Mouse (Mus musculus): ENCODE results near the gene Xrcc3. TPM values are rescaled to one million over a fixed set of nuclear protein-coding genes. Genes with fewer than 3 reads are reported as not detected.

Xrcc3 gene
- polyA plus RNA-seq, 1 experiment, result 9.3 TPM

GRCm38 (mm10) chr12:111794102-111794501 lies 19.6 kb downstream of the Xrcc3 start:
- Histone ChIP-seq H3K4me3 (ENCODE audit: low read depth, low read length) (no peak overlapping the region), H3K36me3 (ENCODE audit: control insufficient read depth, insufficient read depth, low read length) (peaks cover 60% of the 10 kb centered on the region), H3K4me1 (ENCODE audit: control insufficient read depth, insufficient read depth, insufficient read length, low read length) (peaks cover 11% of the 10 kb centered on the region), H3K27me3 (ENCODE audit: control insufficient read depth, insufficient read depth, low read length) (no peaks in the 10 kb centered on the region), H3K27ac (ENCODE audit: insufficient read depth, low read depth, low read length) (0 out of 2 replicates have a peak overlapping the region, but pooled peaks have one; percentile 2)
- WGBS, result 33% methylated on average over 22 of the region's 22 CpGs
- TF ChIP-seq CTCF (IDR thresholded peaks at IDR 0.05; ENCODE audit: extremely low read depth, insufficient read length, insufficient replicate concordance, low read depth, low read length), result no peak
- TF ChIP-seq POLR2A (IDR thresholded peaks at IDR 0.05; ENCODE audit: low read depth, low read length), result no peak

GRCm38 (mm10) chr12:111791474-111792104 lies 22.1 kb downstream of the Xrcc3 start:
- Histone ChIP-seq H3K4me3 (ENCODE audit: low read depth, low read length) (no peak overlapping the region), H3K27ac (ENCODE audit: insufficient read depth, low read depth, low read length) (no peak overlapping the region), H3K4me1 (ENCODE audit: control insufficient read depth, insufficient read depth, insufficient read length, low read length) (peaks cover 11% of the 10 kb centered on the region), H3K36me3 (ENCODE audit: control insufficient read depth, insufficient read depth, low read length) (peaks cover 79% of the 10 kb centered on the region), H3K27me3 (ENCODE audit: control insufficient read depth, insufficient read depth, low read length) (no peaks in the 10 kb centered on the region)
- WGBS, result 93% methylated on average over 13 of the region's 13 CpGs
- TF ChIP-seq POLR2A (IDR thresholded peaks at IDR 0.05; ENCODE audit: low read depth, low read length) (no peak), CTCF (IDR thresholded peaks at IDR 0.05; ENCODE audit: extremely low read depth, insufficient read length, insufficient replicate concordance, low read depth, low read length) (no peak)

GRCm38 (mm10) chr12:111790631-111791030 lies 23.0 kb downstream of the Xrcc3 start:
- Histone ChIP-seq H3K27me3 (ENCODE audit: control insufficient read depth, insufficient read depth, low read length) (no peaks in the 10 kb centered on the region), H3K4me1 (ENCODE audit: control insufficient read depth, insufficient read depth, insufficient read length, low read length) (peaks cover 11% of the 10 kb centered on the region), H3K4me3 (ENCODE audit: low read depth, low read length) (no peak overlapping the region), H3K27ac (ENCODE audit: insufficient read depth, low read depth, low read length) (no peak overlapping the region), H3K36me3 (ENCODE audit: control insufficient read depth, insufficient read depth, low read length) (peaks cover 79% of the 10 kb centered on the region)
- no peak for TF ChIP-seq POLR2A (IDR thresholded peaks at IDR 0.05; ENCODE audit: low read depth, low read length)
- TF ChIP-seq CTCF (IDR thresholded peaks at IDR 0.05; ENCODE audit: extremely low read depth, insufficient read length, insufficient replicate concordance, low read depth, low read length), result no peak
- WGBS, result 84% methylated on average over 7 of the region's 7 CpGs

GRCm38 (mm10) chr12:111790090-111790489 lies 23.6 kb downstream of the Xrcc3 start:
- Histone ChIP-seq H3K36me3 (ENCODE audit: control insufficient read depth, insufficient read depth, low read length) (peaks cover 77% of the 10 kb centered on the region), H3K27ac (ENCODE audit: insufficient read depth, low read depth, low read length) (no peak overlapping the region), H3K4me3 (ENCODE audit: low read depth, low read length) (no peak overlapping the region), H3K4me1 (ENCODE audit: control insufficient read depth, insufficient read depth, insufficient read length, low read length) (peaks cover 13% of the 10 kb centered on the region), H3K27me3 (ENCODE audit: control insufficient read depth, insufficient read depth, low read length) (no peaks in the 10 kb centered on the region)
- WGBS, result 87% methylated on average over 5 of the region's 5 CpGs
- no peak for TF ChIP-seq POLR2A (IDR thresholded peaks at IDR 0.05; ENCODE audit: low read depth, low read length)
- no peak for TF ChIP-seq CTCF (IDR thresholded peaks at IDR 0.05; ENCODE audit: extremely low read depth, insufficient read length, insufficient replicate concordance, low read depth, low read length)

GRCm38 (mm10) chr12:111787015-111787414 lies 26.7 kb downstream of the Xrcc3 start:
- no peak for TF ChIP-seq CTCF (IDR thresholded peaks at IDR 0.05; ENCODE audit: extremely low read depth, insufficient read length, insufficient replicate concordance, low read depth, low read length)
- TF ChIP-seq POLR2A (IDR thresholded peaks at IDR 0.05; ENCODE audit: low read depth, low read length), result no peak
- 91% methylated on average over 6 of the region's 6 CpGs for WGBS

GRCm38 (mm10) chr12:111785174-111785573 lies 28.5 kb downstream of the Xrcc3 start:
- Histone ChIP-seq H3K4me1 (ENCODE audit: control insufficient read depth, insufficient read depth, insufficient read length, low read length) (peaks cover 2% of the 10 kb centered on the region; the same call in 1 of the 2 replicates), H3K27me3 (ENCODE audit: control insufficient read depth, insufficient read depth, low read length) (no peaks in the 10 kb centered on the region), H3K36me3 (ENCODE audit: control insufficient read depth, insufficient read depth, low read length) (peaks cover 79% of the 10 kb centered on the region), H3K27ac (ENCODE audit: insufficient read depth, low read depth, low read length) (no peak overlapping the region), H3K4me3 (ENCODE audit: low read depth, low read length) (no peak overlapping the region)
- TF ChIP-seq CTCF (IDR thresholded peaks at IDR 0.05; ENCODE audit: extremely low read depth, insufficient read length, insufficient replicate concordance, low read depth, low read length) (no peak), POLR2A (IDR thresholded peaks at IDR 0.05; ENCODE audit: low read depth, low read length) (no peak)
- WGBS, result 39% methylated on average over 15 of the region's 15 CpGs

More at GRCm38 (mm10) chr12:111787015-111787414, 26.7 kb downstream of the Xrcc3 start:
- Histone ChIP-seq H3K36me3 (ENCODE audit: control insufficient read depth, insufficient read depth, low read length) (peaks cover 76% of the 10 kb centered on the region), H3K4me3 (ENCODE audit: low read depth, low read length) (no peak overlapping the region), H3K4me1 (ENCODE audit: control insufficient read depth, insufficient read depth, insufficient read length, low read length) (peaks cover 2% of the 10 kb centered on the region; the same call in 1 of the 2 replicates), H3K27me3 (ENCODE audit: control insufficient read depth, insufficient read depth, low read length) (no peaks in the 10 kb centered on the region), H3K27ac (ENCODE audit: insufficient read depth, low read depth, low read length) (no peak overlapping the region)

- Histone ChIP-seq H3K27ac (ENCODE audit: insufficient read depth, low read depth, low read length) (no peak overlapping the region), H3K27me3 (ENCODE audit: control insufficient read depth, insufficient read depth, low read length) (no peaks in the 10 kb centered on the region), H3K36me3 (ENCODE audit: control insufficient read depth, insufficient read depth, low read length) (peaks cover 81% of the 10 kb centered on the region), H3K4me1 (ENCODE audit: control insufficient read depth, insufficient read depth, insufficient read length, low read length) (no peaks in the 10 kb centered on the region), H3K4me3 (ENCODE audit: low read depth, low read length) (no peak overlapping the region)
- TF ChIP-seq CTCF (IDR thresholded peaks at IDR 0.05; ENCODE audit: extremely low read depth, insufficient read length, insufficient replicate concordance, low read depth, low read length) (peak; percentile 46; the same call in 1 of the 2 replicates), POLR2A (IDR thresholded peaks at IDR 0.05; ENCODE audit: low read depth, low read length) (no peak)
- 100% methylated on average over 1 of the region's 1 CpGs for WGBS
Observed at GRCm38 (mm10) chr12:111779544-111779943, 34.1 kb downstream of the Xrcc3 start.

Measured in small intestine, adult 2 months (tissue).